Mouse (Mus musculus): Measurements from ENCODE around the gene Foxn3.

GRCm38 (mm10) chr12:99510759-99511158 is 52.6 kb downstream of the Foxn3 start:
- TF ChIP-seq POLR2A (IDR thresholded peaks at IDR 0.05; ENCODE audit: control insufficient read depth, extremely low read depth, insufficient read depth, low read length, poor library complexity) (no peak), CTCF (IDR thresholded peaks at IDR 0.05; ENCODE audit: borderline replicate concordance, control insufficient read depth, extremely low read depth, insufficient read depth, low read length, poor library complexity) (no peak)

All from thymus, adult 2 months (tissue).